Mouse (Mus musculus) midbrain, embryonic 15.5 days (tissue): ENCODE measurements around the gene Cacna1d. TPM values are rescaled to one million over a fixed set of nuclear protein-coding genes. Genes with fewer than 3 reads are reported as not detected.

Experiments
- ATAC-seq: fragments of 200-750 bp; cut with Nextera tagmentation; replicated peaks from 2 replicates; pipeline ENCODE4 v1.8.0; 2017; ENCODE audit warnings: moderate TSS enrichment
- H3K27ac ChIP-seq: fragments of 300-500 bp; sonication (generic); 2 replicates; pipeline ENCODE4 v1.5.1; 2015; ENCODE audit warnings: mild to moderate bottlenecking, inconsistent platforms
- H3K27me3 ChIP-seq: fragments of 300-500 bp; sonication (generic); replicated peaks from 2 replicates; pipeline ENCODE4 v1.6.1; 2015; ENCODE audit warnings: inconsistent platforms
- H3K36me3 ChIP-seq: fragments of 300-500 bp; sonication (generic); replicated peaks from 2 replicates; pipeline ENCODE4 v1.6.1; 2015; ENCODE audit warnings: inconsistent platforms
- H3K4me1 ChIP-seq: fragments of 300-500 bp; sonication (generic); 2 replicates; pipeline ENCODE4 v1.6.1; 2015; ENCODE audit warnings: inconsistent platforms
- H3K4me2 ChIP-seq: fragments of 300-500 bp; sonication (generic); 2 replicates; pipeline ENCODE4 v1.6.1; 2015; ENCODE audit warnings: inconsistent platforms, mild to moderate bottlenecking, moderate library complexity
- H3K4me3 ChIP-seq: fragments of 300-500 bp; sonication (generic); 2 replicates; pipeline ENCODE4 v1.5.1; 2015; ENCODE audit warnings: mild to moderate bottlenecking, inconsistent platforms
- H3K9ac ChIP-seq: fragments of 300-500 bp; sonication (generic); 2 replicates; pipeline ENCODE4 v1.6.1; 2015; ENCODE audit warnings: mild to moderate bottlenecking, inconsistent platforms
- H3K9me3 ChIP-seq: fragments of 300-500 bp; sonication (generic); 2 replicates; pipeline ENCODE4 v1.6.1; 2016; ENCODE audit warnings: inconsistent platforms
- WGBS: fragments of 180-500 bp; shearing (Covaris S2); methylation state at CpG from one replicate; pipeline ENCODE4 v1.1.7; 2015; ENCODE audit warnings: mixed read lengths; 5-methylcytosine and 5-hydroxymethylcytosine counted together
- polyA plus RNA-seq: library from polyadenylated mRNA; unstranded; fragments of >200 nt; fragmentation: Nextera tagmentation; extraction: Ambion mirVana; gene quantifications from 2 replicates; pipeline ENCODE4 v1.2.1, GENCODE M21; 2015

Cacna1d gene
- polyA plus RNA-seq, 1 experiment from 2014 or later, result 12.1 TPM

GRCm38 (mm10) chr14:30050280-30050679 is 441.0 kb downstream of the Cacna1d start:
- Histone ChIP-seq H3K27ac (no peak overlapping the region), H3K4me2 (no peak overlapping the region), H3K36me3 (no peaks in the 10 kb centered on the region), H3K4me3 (no peak overlapping the region), H3K9me3 (no peaks in the 10 kb centered on the region), H3K4me1 (no peaks in the 10 kb centered on the region), H3K9ac (no peak overlapping the region), H3K27me3 (no peaks in the 10 kb centered on the region)
- 85% methylated on average over 8 of the region's 8 CpGs for WGBS
- no peak for ATAC-seq

- no peak overlapping the region for H3K27ac ChIP-seq
- H3K9ac ChIP-seq, result no peak overlapping the region
- no peak overlapping the region for H3K4me3 ChIP-seq
- no peaks in the 10 kb centered on the region for H3K27me3 ChIP-seq
- H3K4me2 ChIP-seq, result no peak overlapping the region
- H3K4me1 ChIP-seq, result no peaks in the 10 kb centered on the region
- 93% methylated on average over 3 of the region's 3 CpGs for WGBS
- H3K9me3 ChIP-seq, result no peaks in the 10 kb centered on the region
- ATAC-seq, result no peak
- no peaks in the 10 kb centered on the region for H3K36me3 ChIP-seq
Measured at GRCm38 (mm10) chr14:30048049-30048448, 443.2 kb downstream of the Cacna1d start.

GRCm38 (mm10) chr14:30046976-30047375 is 444.3 kb downstream of the Cacna1d start:
- H3K4me2 ChIP-seq, result no peak overlapping the region
- H3K36me3 ChIP-seq, result peaks cover 4% of the 10 kb centered on the region; the same call in 1 of the 2 replicates
- H3K9ac ChIP-seq, result no peak overlapping the region
- WGBS, result 91% methylated on average over 4 of the region's 4 CpGs
- no peaks in the 10 kb centered on the region for H3K27me3 ChIP-seq
- no peaks in the 10 kb centered on the region for H3K9me3 ChIP-seq
- H3K4me1 ChIP-seq, result no peaks in the 10 kb centered on the region
- no peak overlapping the region for H3K27ac ChIP-seq
- ATAC-seq, result no peak
- H3K4me3 ChIP-seq, result no peak overlapping the region

DNA sequence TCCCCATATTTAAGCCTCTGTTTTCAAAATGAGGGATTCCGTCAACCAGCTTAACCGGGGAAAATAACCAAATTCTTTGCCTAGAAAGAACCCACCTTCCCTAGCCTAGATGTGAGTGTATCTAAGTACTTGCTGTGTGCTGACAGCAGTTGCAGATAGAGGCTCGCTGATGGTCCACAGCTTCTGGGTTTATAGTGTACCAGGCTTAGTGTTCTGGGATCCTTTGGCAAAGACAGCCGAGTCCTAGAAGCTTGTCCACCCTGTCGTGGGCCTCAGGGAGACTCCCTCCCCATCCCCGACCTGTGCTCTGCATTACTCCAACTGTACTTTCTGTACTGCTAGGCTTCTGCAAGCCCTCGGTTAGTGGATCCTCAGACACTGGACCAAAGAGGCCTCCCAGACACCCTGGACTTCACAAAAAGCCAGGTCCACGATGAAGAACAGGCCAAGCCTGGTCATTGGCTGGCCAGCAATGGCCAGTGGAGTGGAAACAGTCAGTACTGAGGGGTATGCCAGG is 445.5 kb downstream of the Cacna1d start:
- no peaks in the 10 kb centered on the region for H3K4me1 ChIP-seq
- no peak overlapping the region for H3K4me2 ChIP-seq
- peaks cover 4% of the 10 kb centered on the region; the same call in 1 of the 2 replicates for H3K36me3 ChIP-seq
- no peak overlapping the region for H3K27ac ChIP-seq
- no peaks in the 10 kb centered on the region for H3K9me3 ChIP-seq
- no peak overlapping the region for H3K4me3 ChIP-seq
- 87% methylated on average over 8 of the region's 8 CpGs for WGBS
- no peaks in the 10 kb centered on the region for H3K27me3 ChIP-seq
- no peak overlapping the region for H3K9ac ChIP-seq
- ATAC-seq, result no peak

DNA sequence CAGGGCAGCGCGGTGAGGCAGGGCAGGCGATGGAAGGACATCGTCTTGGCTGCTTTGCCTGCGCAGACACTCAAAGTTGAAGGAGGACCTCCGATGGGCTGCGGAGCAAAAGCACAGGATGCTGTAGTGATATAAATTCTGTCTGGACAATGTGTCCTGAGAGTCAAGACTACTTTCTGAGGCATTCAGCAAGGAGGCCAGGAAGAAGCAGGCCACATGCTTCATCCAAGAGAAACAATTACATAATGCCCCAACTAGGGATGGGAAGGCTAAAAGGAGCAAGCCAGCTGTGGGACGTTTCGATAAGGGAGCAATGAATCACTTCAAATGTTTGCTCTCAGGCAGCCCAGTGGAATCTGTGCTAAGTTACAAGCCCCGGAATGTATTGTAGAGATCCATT is 446.0 kb downstream of the Cacna1d start:
- Histone ChIP-seq H3K9me3 (no peaks in the 10 kb centered on the region), H3K27me3 (no peaks in the 10 kb centered on the region), H3K27ac (no peak overlapping the region), H3K9ac (no peak overlapping the region), H3K4me3 (no peak overlapping the region), H3K4me2 (no peak overlapping the region), H3K4me1 (no peaks in the 10 kb centered on the region), H3K36me3 (peaks cover 4% of the 10 kb centered on the region; the same call in 1 of the 2 replicates)
- no peak for ATAC-seq
- WGBS, result 89% methylated on average over 10 of the region's 10 CpGs

DNA sequence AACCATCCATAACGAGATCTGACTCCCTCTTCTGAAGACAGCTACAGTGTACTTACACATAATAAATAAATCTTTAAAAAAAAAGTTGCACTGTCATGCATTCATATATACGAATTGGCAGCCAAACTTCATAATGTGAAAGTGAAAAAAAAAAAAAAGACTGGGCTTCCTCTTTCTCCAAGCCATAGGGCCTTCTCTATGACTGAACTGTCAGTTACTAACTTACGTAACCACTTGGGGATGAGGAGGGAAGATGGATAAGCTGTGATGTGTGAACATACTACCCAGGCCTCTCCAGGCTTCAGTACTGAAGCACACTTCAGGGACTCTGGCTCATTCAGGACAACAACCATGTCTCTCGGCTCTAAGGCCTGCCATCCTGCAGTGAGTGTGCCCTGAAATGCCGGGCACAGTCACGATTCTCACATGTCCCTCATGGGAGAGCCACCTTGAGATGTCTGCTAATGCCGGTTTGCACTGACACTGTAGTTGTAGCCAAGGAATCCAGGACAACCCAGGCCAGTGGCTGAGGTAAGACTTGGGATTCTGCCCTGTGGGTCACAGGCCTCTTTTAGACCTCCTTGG is 447.8 kb downstream of the Cacna1d start:
- no peak overlapping the region for H3K27ac ChIP-seq
- H3K36me3 ChIP-seq, result peaks cover 4% of the 10 kb centered on the region; the same call in 1 of the 2 replicates
- WGBS, result 85% methylated on average over 7 of the region's 7 CpGs
- no peak overlapping the region for H3K4me3 ChIP-seq
- H3K27me3 ChIP-seq, result no peaks in the 10 kb centered on the region
- H3K9ac ChIP-seq, result no peak overlapping the region
- no peaks in the 10 kb centered on the region for H3K4me1 ChIP-seq
- no peak overlapping the region for H3K4me2 ChIP-seq
- ATAC-seq, result no peak
- no peaks in the 10 kb centered on the region for H3K9me3 ChIP-seq

- H3K4me2 ChIP-seq, result no peak overlapping the region
- no peak overlapping the region for H3K27ac ChIP-seq
- H3K9ac ChIP-seq, result no peak overlapping the region
- H3K9me3 ChIP-seq, result no peaks in the 10 kb centered on the region
- WGBS, result 85% methylated on average over 9 of the region's 9 CpGs
- H3K4me1 ChIP-seq, result no peaks in the 10 kb centered on the region
- H3K4me3 ChIP-seq, result no peak overlapping the region
- H3K36me3 ChIP-seq, result peaks cover 4% of the 10 kb centered on the region; the same call in 1 of the 2 replicates
- ATAC-seq, result no peak
- H3K27me3 ChIP-seq, result no peaks in the 10 kb centered on the region
Measured at GRCm38 (mm10) chr14:30041836-30042235, 449.4 kb downstream of the Cacna1d start.

- Histone ChIP-seq H3K4me2 (no peak overlapping the region), H3K9ac (no peak overlapping the region), H3K36me3 (peaks cover 4% of the 10 kb centered on the region; the same call in 1 of the 2 replicates), H3K27me3 (no peaks in the 10 kb centered on the region), H3K4me1 (no peaks in the 10 kb centered on the region), H3K4me3 (no peak overlapping the region), H3K27ac (no peak overlapping the region), H3K9me3 (no peaks in the 10 kb centered on the region)
- ATAC-seq, result no peak
- 80% methylated on average over 4 of the region's 4 CpGs for WGBS
Measured at GRCm38 (mm10) chr14:30039413-30039812, 451.8 kb downstream of the Cacna1d start.

- H3K4me1 ChIP-seq, result no peaks in the 10 kb centered on the region
- ATAC-seq, result no peak
- H3K4me3 ChIP-seq, result no peak overlapping the region
- WGBS, result 91% methylated on average over 18 of the region's 18 CpGs
- H3K27me3 ChIP-seq, result no peaks in the 10 kb centered on the region
- H3K4me2 ChIP-seq, result no peak overlapping the region
- no peaks in the 10 kb centered on the region for H3K9me3 ChIP-seq
- no peak overlapping the region for H3K9ac ChIP-seq
- H3K27ac ChIP-seq, result no peak overlapping the region
- H3K36me3 ChIP-seq, result peaks cover 4% of the 10 kb centered on the region; the same call in 1 of the 2 replicates
Measured at GRCm38 (mm10) chr14:30038431-30038830, 452.8 kb downstream of the Cacna1d start.

DNA sequence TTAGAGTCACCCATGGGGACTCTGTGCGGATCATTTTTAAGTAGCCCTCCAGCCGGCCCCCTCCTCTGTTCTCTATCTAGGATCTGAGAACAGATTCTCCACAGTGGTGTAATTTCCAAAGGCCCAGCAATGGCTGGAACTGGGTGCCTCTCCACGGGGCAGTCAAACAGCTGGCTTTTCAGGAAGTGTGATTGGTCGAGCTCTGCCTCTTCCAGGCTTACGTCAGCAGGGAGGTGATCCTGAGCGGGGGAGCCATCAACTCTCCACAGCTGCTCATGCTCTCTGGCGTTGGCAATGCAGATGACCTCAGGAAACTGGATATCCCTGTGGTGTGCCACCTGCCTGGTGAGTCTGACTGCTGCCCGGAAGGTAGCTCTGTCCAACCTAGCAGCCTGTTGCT is 457.9 kb downstream of the Cacna1d start:
- Histone ChIP-seq H3K27ac (no peak overlapping the region), H3K36me3 (no peaks in the 10 kb centered on the region), H3K27me3 (no peaks in the 10 kb centered on the region), H3K4me3 (no peak overlapping the region), H3K9ac (no peak overlapping the region), H3K4me1 (no peaks in the 10 kb centered on the region), H3K9me3 (no peaks in the 10 kb centered on the region), H3K4me2 (no peak overlapping the region)
- WGBS, result 62% methylated on average over 8 of the region's 8 CpGs
- no peak for ATAC-seq

DNA sequence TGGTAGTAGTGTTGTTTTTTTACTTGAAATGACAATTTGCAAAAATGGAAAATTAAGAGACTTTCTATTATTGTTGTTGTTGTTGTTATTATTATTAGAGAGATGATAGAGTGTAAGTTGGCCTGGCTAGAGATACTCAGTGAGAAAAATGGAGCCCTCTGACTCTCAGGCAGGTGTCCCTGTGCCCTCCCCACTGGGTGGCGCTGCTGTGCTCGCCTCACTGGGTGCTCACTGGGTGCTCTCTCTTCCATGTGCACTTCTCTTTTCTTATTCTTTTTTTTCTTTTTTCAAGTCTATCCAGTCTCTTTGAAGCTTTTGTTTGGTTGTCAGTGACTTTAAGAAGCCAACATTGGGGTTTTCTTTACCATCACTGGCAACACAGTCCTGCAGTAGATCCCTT is 463.9 kb downstream of the Cacna1d start:
- no peak overlapping the region for H3K9ac ChIP-seq
- no peak overlapping the region for H3K4me2 ChIP-seq
- ATAC-seq, result no peak
- H3K36me3 ChIP-seq, result no peaks in the 10 kb centered on the region
- no peaks in the 10 kb centered on the region for H3K9me3 ChIP-seq
- H3K4me3 ChIP-seq, result no peak overlapping the region
- H3K27me3 ChIP-seq, result no peaks in the 10 kb centered on the region
- H3K27ac ChIP-seq, result no peak overlapping the region
- no peaks in the 10 kb centered on the region for H3K4me1 ChIP-seq
- 48% methylated on average over 2 of the region's 2 CpGs for WGBS

- H3K4me3 ChIP-seq, result no peak overlapping the region
- no peak overlapping the region for H3K27ac ChIP-seq
- no peaks in the 10 kb centered on the region for H3K27me3 ChIP-seq
- no peak for ATAC-seq
- H3K9me3 ChIP-seq, result no peaks in the 10 kb centered on the region
- WGBS, result 67% methylated on average over 7 of the region's 7 CpGs
- no peak overlapping the region for H3K4me2 ChIP-seq
- no peaks in the 10 kb centered on the region for H3K4me1 ChIP-seq
- no peak overlapping the region for H3K9ac ChIP-seq
- H3K36me3 ChIP-seq, result no peaks in the 10 kb centered on the region
Measured at GRCm38 (mm10) chr14:30024387-30024786, 466.9 kb downstream of the Cacna1d start.

- WGBS, result 89% methylated on average over 6 of the region's 6 CpGs
- no peak overlapping the region for H3K9ac ChIP-seq
Measured at GRCm38 (mm10) chr14:30022471-30022870, 468.8 kb downstream of the Cacna1d start.

More at GRCm38 (mm10) chr14:30022471-30022870, 468.8 kb downstream of the Cacna1d start:
- H3K36me3 ChIP-seq, result no peaks in the 10 kb centered on the region
- H3K27ac ChIP-seq, result no peak overlapping the region
- no peaks in the 10 kb centered on the region for H3K4me1 ChIP-seq
- H3K27me3 ChIP-seq, result no peaks in the 10 kb centered on the region
- no peak overlapping the region for H3K4me3 ChIP-seq
- ATAC-seq, result no peak
- H3K9me3 ChIP-seq, result no peaks in the 10 kb centered on the region
- no peak overlapping the region for H3K4me2 ChIP-seq
